Mouse (Mus musculus): ENCODE data around the gene Tubb2b. TPM values are rescaled to one million over a fixed set of nuclear protein-coding genes. Genes with fewer than 3 reads are reported as not detected.
A peak's percentile ranks its signal among the peaks of the same experiment; 100 is the strongest.

Gene Tubb2b
- polyA plus RNA-seq, 1 experiment from 2014 or later = 1.0 TPM

DNA sequence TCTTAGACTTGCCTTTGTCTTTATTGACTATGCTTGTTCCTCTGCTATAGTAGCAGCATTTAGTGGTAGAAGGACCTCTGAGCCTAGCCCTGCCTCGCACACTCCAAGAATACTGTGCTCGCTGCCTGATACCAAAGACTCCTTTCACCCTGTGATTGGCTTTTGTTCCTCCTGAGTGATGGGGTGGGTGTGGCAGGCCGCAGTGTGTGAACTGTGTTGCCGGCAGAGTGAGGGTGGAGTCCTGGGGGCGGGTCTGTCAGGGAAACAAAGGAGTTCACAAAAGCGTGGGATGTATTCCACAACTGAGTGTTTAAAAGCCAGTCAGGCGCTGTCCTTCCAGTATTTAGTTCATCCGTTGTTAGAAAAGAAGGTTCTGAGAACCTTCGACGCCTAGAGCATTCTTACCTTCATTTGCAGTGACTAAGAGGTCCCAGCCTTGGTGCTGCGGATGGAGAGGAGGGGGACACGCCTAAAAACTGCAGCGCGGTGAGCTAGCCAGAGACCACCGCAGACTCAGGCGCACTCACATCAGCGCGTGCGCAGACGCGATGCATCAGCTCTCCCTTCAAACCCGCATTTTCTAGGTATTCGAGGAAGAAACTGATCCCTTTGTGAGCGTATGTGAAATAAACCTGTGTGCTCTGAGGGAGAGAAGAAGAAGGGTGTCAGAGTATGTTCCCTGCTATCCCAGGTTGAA, 893 bp upstream of the Tubb2b start:
- peak overlapping the region; percentile 14; the same call in 1 of the 2 replicates for H3K4me3 ChIP-seq (ENCODE audit: low read depth, low read length)
- no peak for ATAC-seq (ENCODE audit: low read depth)
- H3K27ac ChIP-seq (ENCODE audit: low read length) = no peak overlapping the region
- H3K9me3 ChIP-seq (replicated peaks; ENCODE audit: control insufficient read depth, low read length) = no peaks in the 10 kb centered on the region
- H3K36me3 ChIP-seq (ENCODE audit: control insufficient read depth, insufficient read depth) = no peaks in the 10 kb centered on the region
- H3K27me3 ChIP-seq (ENCODE audit: control insufficient read depth, insufficient read depth, low read depth, low read length) = peaks cover 62% of the 10 kb centered on the region
- peaks cover 22% of the 10 kb centered on the region for H3K4me1 ChIP-seq (ENCODE audit: control insufficient read depth, low read depth, low read length)
- WGBS (ENCODE audit: insufficient replicate concordance) = 1% methylated on average over 24 of the region's 24 CpGs
- H3K9ac ChIP-seq (ENCODE audit: low read depth, low read length) = no peak overlapping the region
- peak overlapping the region; percentile 35; the same call in 1 of the 2 replicates for H3K4me2 ChIP-seq (ENCODE audit: low read depth, low read length)

DNA sequence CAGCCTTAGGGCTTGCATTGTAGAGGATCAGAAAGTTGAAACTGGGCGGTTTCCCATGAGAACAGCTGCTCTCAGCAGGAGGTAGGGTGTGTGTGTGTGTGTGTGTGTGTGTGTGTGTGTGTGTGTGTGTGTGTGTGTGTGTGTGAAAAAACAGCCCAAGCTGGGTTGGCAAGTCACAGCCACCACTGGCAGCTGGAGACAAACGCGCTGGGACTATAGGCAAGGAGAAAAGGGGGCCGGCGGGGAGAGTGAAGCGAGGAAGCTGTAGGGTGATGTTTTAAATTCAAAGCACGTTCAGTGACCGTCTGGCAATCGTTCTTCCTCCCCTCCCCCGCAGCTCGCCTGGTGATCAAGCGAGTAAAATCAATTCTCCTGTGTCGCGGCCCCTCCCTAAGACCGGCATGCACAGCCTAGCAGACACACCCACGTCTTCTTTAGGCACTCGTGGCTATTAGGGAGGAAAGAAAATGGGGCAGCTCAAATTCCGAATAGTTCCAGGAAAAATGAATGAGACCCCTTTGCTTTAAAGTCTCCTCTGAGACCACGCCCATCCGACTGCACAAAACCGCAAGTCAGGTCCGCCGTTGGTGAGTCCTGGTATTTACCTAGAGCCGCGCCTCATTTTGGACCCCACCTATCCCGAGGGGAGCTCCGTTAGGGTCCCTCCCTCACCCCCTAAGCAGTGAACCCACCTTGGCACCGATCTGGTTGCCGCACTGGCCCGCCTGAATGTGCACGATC, 611 bp downstream of the Tubb2b start:
- 1% methylated on average over 30 of the region's 31 CpGs for WGBS (ENCODE audit: insufficient replicate concordance)
- no peak for ATAC-seq (ENCODE audit: low read depth)
- Histone ChIP-seq H3K9ac (ENCODE audit: low read depth, low read length) (peak overlapping the region; percentile 34), H3K27me3 (ENCODE audit: control insufficient read depth, insufficient read depth, low read depth, low read length) (peaks cover 57% of the 10 kb centered on the region), H3K36me3 (ENCODE audit: control insufficient read depth, insufficient read depth) (no peaks in the 10 kb centered on the region), H3K4me3 (ENCODE audit: low read depth, low read length) (peak overlapping the region; percentile 57), H3K4me1 (ENCODE audit: control insufficient read depth, low read depth, low read length) (peaks cover 22% of the 10 kb centered on the region), H3K9me3 (replicated peaks; ENCODE audit: control insufficient read depth, low read length) (no peaks in the 10 kb centered on the region), H3K27ac (ENCODE audit: low read length) (no peak overlapping the region), H3K4me2 (ENCODE audit: low read depth, low read length) (peak overlapping the region; percentile 77)

- peaks cover 48% of the 10 kb centered on the region for H3K27me3 ChIP-seq (ENCODE audit: control insufficient read depth, insufficient read depth, low read depth, low read length)
- H3K9ac ChIP-seq (ENCODE audit: low read depth, low read length) = no peak overlapping the region
- ATAC-seq (ENCODE audit: low read depth) = no peak
- WGBS (ENCODE audit: insufficient replicate concordance) = 55% methylated on average over 9 of the region's 9 CpGs
- H3K4me1 ChIP-seq (ENCODE audit: control insufficient read depth, low read depth, low read length) = peaks cover 22% of the 10 kb centered on the region
- no peak overlapping the region for H3K27ac ChIP-seq (ENCODE audit: low read length)
- H3K4me3 ChIP-seq (ENCODE audit: low read depth, low read length) = no peak overlapping the region
- H3K4me2 ChIP-seq (ENCODE audit: low read depth, low read length) = no peak overlapping the region
- no peaks in the 10 kb centered on the region for H3K9me3 ChIP-seq (replicated peaks; ENCODE audit: control insufficient read depth, low read length)
- H3K36me3 ChIP-seq (ENCODE audit: control insufficient read depth, insufficient read depth) = no peaks in the 10 kb centered on the region
These were observed 1.8 kb downstream of the Tubb2b start for GRCm38 (mm10) chr13:34128276-34129114.

DNA sequence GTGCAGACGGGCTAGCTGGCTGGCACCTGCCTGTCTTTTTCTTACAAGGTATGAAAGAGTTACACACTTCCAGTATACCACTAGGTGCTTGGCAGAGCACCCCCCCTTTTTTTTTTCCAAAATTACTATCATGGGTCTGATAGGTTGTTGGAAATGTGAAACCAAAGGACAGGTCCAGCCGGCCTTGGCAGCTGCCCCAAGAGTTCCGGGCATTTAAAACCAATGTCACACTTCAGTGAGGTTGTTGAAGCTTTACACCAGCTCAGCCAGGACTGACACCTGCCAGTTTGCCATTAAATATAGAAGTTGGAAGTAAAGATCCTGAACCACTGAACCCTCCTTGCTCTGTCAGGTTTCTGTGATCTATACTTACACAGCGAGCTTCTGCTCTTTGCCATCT, 4.6 kb downstream of the Tubb2b start:
- Histone ChIP-seq H3K9ac (ENCODE audit: low read depth, low read length) (no peak overlapping the region), H3K4me3 (ENCODE audit: low read depth, low read length) (no peak overlapping the region), H3K27me3 (ENCODE audit: control insufficient read depth, insufficient read depth, low read depth, low read length) (peaks cover 22% of the 10 kb centered on the region), H3K4me1 (ENCODE audit: control insufficient read depth, low read depth, low read length) (peaks cover 10% of the 10 kb centered on the region), H3K4me2 (ENCODE audit: low read depth, low read length) (no peak overlapping the region), H3K9me3 (replicated peaks; ENCODE audit: control insufficient read depth, low read length) (no peaks in the 10 kb centered on the region), H3K36me3 (ENCODE audit: control insufficient read depth, insufficient read depth) (no peaks in the 10 kb centered on the region), H3K27ac (ENCODE audit: low read length) (no peak overlapping the region)
- 61% methylated on average over 4 of the region's 4 CpGs for WGBS (ENCODE audit: insufficient replicate concordance)
- no peak for ATAC-seq (ENCODE audit: low read depth)

GRCm38 (mm10) chr13:34120536-34120935, 9.7 kb downstream of the Tubb2b start:
- no peaks in the 10 kb centered on the region for H3K27me3 ChIP-seq (ENCODE audit: control insufficient read depth, insufficient read depth, low read depth, low read length)
- no peak overlapping the region for H3K4me2 ChIP-seq (ENCODE audit: low read depth, low read length)
- H3K4me3 ChIP-seq (ENCODE audit: low read depth, low read length) = no peak overlapping the region
- H3K9ac ChIP-seq (ENCODE audit: low read depth, low read length) = no peak overlapping the region
- no peaks in the 10 kb centered on the region for H3K36me3 ChIP-seq (ENCODE audit: control insufficient read depth, insufficient read depth)
- no peak for ATAC-seq (ENCODE audit: low read depth)
- H3K9me3 ChIP-seq (replicated peaks; ENCODE audit: control insufficient read depth, low read length) = no peaks in the 10 kb centered on the region
- no peak overlapping the region for H3K27ac ChIP-seq (ENCODE audit: low read length)
- H3K4me1 ChIP-seq (ENCODE audit: control insufficient read depth, low read depth, low read length) = peaks cover 7% of the 10 kb centered on the region
- 76% methylated on average over 2 of the region's 2 CpGs for WGBS (ENCODE audit: insufficient replicate concordance)

DNA sequence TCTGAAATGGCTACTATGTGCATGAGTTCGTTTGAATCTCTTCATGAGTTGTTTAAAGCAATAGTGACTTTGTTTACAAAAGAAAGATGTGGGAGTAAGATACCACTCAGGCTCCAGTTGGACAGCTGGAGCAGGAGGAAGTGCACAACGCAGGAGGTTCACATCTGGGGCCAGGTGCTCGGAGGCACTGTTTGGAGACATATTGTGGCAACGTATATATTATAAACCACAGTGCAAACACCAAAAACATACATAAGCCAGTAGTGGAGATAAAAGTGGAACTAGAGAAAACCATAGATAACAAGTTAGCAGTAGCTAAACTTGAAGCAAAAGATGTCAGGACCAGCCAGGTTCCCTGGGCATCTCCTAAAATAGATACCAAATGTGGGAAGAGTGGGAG, 10.9 kb downstream of the Tubb2b start:
- WGBS (ENCODE audit: insufficient replicate concordance) = 13% methylated on average over 4 of the region's 4 CpGs
- ATAC-seq (ENCODE audit: low read depth) = no peak
- Histone ChIP-seq H3K4me2 (ENCODE audit: low read depth, low read length) (no peak overlapping the region), H3K27ac (ENCODE audit: low read length) (no peak overlapping the region), H3K4me3 (ENCODE audit: low read depth, low read length) (no peak overlapping the region), H3K9ac (ENCODE audit: low read depth, low read length) (no peak overlapping the region), H3K36me3 (ENCODE audit: control insufficient read depth, insufficient read depth) (no peaks in the 10 kb centered on the region), H3K4me1 (ENCODE audit: control insufficient read depth, low read depth, low read length) (peaks cover 7% of the 10 kb centered on the region), H3K9me3 (replicated peaks; ENCODE audit: control insufficient read depth, low read length) (no peaks in the 10 kb centered on the region), H3K27me3 (ENCODE audit: control insufficient read depth, insufficient read depth, low read depth, low read length) (no peaks in the 10 kb centered on the region)

- Histone ChIP-seq H3K27ac (ENCODE audit: low read length) (no peak overlapping the region), H3K4me3 (ENCODE audit: low read depth, low read length) (no peak overlapping the region), H3K4me1 (ENCODE audit: control insufficient read depth, low read depth, low read length) (peaks cover 7% of the 10 kb centered on the region), H3K4me2 (ENCODE audit: low read depth, low read length) (peak overlapping the region; percentile 10; the same call in 1 of the 2 replicates), H3K27me3 (ENCODE audit: control insufficient read depth, insufficient read depth, low read depth, low read length) (no peaks in the 10 kb centered on the region), H3K9ac (ENCODE audit: low read depth, low read length) (no peak overlapping the region), H3K36me3 (ENCODE audit: control insufficient read depth, insufficient read depth) (no peaks in the 10 kb centered on the region), H3K9me3 (replicated peaks; ENCODE audit: control insufficient read depth, low read length) (no peaks in the 10 kb centered on the region)
- ATAC-seq (ENCODE audit: low read depth) = peak; percentile 75
- 19% methylated on average over 4 of the region's 4 CpGs for WGBS (ENCODE audit: insufficient replicate concordance)
These were observed 11.4 kb downstream of the Tubb2b start for GRCm38 (mm10) chr13:34118816-34119215.

- Histone ChIP-seq H3K27ac (ENCODE audit: low read length) (no peak overlapping the region), H3K4me3 (ENCODE audit: low read depth, low read length) (no peak overlapping the region), H3K9ac (ENCODE audit: low read depth, low read length) (no peak overlapping the region), H3K36me3 (ENCODE audit: control insufficient read depth, insufficient read depth) (no peaks in the 10 kb centered on the region), H3K4me2 (ENCODE audit: low read depth, low read length) (no peak overlapping the region), H3K9me3 (replicated peaks; ENCODE audit: control insufficient read depth, low read length) (no peaks in the 10 kb centered on the region), H3K27me3 (ENCODE audit: control insufficient read depth, insufficient read depth, low read depth, low read length) (no peaks in the 10 kb centered on the region), H3K4me1 (ENCODE audit: control insufficient read depth, low read depth, low read length) (peaks cover 7% of the 10 kb centered on the region)
- ATAC-seq (ENCODE audit: low read depth) = no peak
- 39% methylated on average over 6 of the region's 6 CpGs for WGBS (ENCODE audit: insufficient replicate concordance)
These were observed 13.8 kb downstream of the Tubb2b start for GRCm38 (mm10) chr13:34116508-34116907.

Measured in liver, embryonic 16.5 days (tissue).